Mouse (Mus musculus) lung, postnatal 0 days (tissue): ENCODE measurements around the gene F2.

Experiments
- CTCF ChIP-seq: IDR thresholded peaks from 2 replicates; pipeline ENCODE4 v1.5.1; 2016; ENCODE audit warnings: antibody characterized with exemption, mild to moderate bottlenecking
- EP300 ChIP-seq: IDR thresholded peaks from 2 replicates; pipeline ENCODE4 v1.6.1; 2016; ENCODE audit warnings: antibody characterized with exemption, mild to moderate bottlenecking, control low read depth

DNA sequence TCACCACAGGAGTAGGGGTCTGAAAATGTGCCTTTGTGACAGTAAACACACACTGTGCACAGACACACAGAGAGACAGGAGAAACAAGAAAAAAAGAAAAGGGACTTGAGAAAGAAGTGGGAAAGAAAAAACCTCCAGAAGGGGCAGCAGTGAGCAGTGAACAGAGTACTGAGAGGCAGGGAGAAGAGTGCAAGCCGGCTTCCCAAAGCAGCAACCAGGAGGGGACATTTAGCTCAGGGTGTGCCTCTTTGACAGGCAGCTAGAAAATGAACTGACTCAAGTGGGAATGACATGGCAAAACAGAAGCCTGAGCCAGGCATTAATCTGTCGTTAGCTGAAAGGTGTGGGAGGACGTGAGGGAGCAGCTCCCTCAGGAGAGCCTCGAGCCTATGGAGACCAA, 46.6 kb upstream of the F2 start:
- TF ChIP-seq CTCF (peak; percentile 73), EP300 (no peak)
